Mouse (Mus musculus) urinary bladder, postnatal 14 days (tissue): Measurements from ENCODE around the gene Sacm1l.

Experiments
- DNase-seq: peaks from one replicate; pipeline ENCODE4 v3.0.0; 2021; ENCODE audit warnings: low spot score

The Sacm1l gene

DNA sequence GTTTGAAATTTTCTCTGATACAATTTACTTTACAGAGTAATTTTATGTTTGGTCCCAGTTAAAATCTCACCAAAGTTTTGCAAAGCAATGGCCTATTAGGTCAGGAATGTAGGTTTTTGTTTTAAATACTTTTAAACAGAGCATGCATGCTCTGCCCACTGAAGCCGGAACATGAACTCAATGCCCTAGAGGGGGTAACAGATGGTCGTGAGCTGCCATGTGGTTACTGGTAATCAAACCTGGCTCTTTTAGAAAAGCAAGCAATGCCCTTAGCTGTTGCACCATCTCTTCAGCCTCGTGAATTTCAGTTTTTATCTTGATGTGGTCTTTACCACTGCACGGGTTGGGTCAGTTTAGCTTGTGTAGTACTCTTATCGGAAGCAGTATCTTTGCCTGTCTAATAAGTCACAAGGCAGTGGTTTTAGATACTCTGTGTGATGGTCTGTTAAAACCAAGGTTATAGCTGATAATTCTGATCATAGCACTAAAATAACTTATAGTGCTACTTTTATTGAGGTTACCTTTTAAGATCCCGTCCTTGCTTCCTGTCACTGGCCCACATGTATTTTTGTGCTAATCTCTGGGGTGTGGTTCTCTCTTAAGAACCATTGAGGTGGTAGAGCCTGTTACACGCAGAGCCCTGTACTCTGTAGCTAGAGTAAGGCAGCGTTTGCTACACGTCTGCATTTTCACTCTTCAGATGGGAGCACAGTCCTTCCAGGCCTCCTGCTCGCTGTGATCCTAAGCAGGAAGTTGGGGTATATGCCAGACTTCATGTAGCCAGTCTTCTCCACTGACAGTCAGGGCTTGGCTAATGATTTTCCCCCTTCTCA lies 48.0 kb downstream of the Sacm1l start:
- no peak for DNase-seq

DNA sequence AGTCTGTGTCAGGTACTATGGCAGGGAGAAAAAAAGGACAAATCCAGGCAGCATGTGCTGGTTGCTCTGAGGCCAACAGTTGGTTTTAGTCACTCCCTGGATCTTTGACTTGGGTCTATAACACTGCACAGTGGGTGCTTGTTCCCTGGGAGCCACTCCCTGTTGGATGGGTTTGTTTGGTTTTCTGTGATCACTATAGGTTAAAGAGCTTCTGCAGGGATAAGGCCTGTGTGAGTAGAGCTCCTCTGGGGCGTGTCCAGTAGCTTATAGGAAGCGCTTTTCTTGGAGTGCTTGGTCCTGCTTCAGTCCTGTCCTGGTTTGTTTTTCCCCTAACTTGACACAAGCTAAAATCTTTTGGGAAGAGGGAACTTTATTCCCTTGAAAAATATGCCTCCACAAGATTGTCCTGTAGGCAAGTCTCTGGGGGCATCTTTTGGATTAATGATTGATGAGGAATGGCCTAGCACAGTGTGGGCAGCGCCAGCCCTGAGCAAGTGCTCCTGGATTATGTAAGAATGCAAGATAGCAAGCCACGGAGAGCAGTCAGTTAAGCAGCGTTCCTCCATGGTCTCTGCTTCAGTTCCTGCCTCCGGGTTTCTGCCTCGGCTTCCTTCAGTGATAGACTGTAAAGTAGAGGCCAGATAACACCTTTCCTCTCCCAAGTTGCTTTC lies 59.8 kb downstream of the Sacm1l start:
- no peak for DNase-seq

GRCm38 (mm10) chr9:123595194-123595593 lies 65.6 kb downstream of the Sacm1l start:
- no peak for DNase-seq

DNA sequence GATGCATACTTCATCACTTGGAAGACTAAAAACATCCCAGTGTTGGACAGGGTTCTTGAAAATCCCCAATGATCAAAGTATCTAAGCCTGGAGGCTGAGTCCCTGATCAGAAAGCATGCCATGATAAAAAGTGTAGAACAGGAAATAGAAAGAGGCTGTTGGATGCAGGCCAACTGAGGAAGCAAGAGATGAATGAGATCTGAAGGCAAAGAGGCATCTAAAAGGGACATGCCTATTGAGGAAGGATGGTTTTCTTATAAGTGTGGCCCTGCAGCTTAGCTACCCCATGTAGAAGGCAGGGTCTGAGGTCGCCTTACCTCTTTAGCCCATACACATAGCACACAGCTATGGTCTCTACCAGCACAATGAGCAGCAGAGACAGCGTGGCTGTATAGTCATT lies 67.4 kb downstream of the Sacm1l start:
- DNase-seq: no peak

DNA sequence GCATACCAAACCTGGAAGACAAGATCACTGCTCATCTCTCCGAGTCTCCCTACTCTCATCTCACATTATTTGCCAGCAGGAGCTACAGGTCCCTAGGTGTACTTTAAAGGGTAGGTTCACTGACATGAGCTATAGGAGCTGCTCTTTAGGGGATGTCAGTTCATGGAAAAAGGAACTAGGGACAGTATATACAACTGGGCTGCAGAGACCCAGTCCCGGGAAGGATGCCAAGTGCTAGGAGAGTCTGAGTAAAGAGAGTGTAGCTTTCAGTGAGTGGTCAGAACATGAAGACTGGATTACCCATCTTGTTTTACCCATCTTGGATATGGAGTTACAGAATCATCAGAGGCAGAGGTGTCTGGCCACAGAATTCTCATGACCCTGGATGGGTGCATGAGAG lies 67.8 kb downstream of the Sacm1l start:
- no peak for DNase-seq

DNA sequence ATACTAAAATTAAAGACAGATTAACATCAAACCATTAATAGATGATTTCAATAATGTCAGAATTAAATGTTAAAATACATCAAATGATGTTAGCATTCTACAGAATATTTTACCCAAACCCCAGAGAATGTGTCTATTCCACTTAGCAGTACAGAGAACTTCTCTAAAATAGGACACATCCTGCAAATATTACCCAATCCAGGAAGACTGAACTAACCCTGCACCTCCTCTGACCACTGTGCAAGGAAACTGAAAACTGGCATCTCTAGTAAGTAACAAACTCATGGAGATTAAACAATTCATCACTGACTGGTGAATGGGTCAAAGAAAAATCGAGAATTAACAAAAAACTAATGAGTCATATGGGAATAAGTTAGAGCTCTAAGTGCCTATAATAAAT lies 72.0 kb downstream of the Sacm1l start:
- DNase-seq: no peak

DNA sequence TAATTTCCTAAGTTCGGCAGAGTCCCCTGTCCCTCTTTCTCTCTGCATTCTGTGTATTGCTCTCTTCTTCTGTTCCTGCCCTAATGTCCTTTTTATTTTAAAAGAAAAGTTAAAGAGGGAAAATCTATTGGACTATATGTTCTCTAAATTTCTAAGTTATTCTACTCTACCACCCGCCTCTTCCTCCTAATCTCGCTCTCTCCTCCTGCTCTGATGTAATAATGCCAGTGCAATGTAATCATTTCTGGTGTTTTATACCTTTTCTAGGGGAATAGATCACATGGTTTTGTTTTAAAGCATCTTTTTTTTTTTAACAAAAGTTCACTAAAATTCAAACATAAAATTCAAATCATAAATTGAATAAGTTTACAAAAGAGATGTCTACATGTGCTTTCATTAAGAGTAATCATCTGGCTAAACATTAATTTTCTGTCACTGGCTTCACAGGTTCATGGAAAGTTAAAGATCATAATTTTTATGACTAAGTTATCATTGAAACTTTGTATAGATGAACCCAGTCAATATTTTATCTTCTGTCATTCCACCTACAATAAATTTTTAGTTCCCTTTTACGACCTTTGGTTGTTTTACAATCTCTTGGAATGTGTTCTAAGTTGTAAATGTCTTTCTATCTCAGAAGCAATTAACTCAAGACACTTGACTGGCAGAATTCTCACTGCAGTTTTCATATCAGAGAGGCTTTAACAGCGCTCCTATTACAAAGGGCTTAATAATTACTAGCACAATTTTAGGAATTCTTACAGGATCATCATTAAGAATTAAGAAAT lies 90.9 kb downstream of the Sacm1l start:
- no peak for DNase-seq

DNA sequence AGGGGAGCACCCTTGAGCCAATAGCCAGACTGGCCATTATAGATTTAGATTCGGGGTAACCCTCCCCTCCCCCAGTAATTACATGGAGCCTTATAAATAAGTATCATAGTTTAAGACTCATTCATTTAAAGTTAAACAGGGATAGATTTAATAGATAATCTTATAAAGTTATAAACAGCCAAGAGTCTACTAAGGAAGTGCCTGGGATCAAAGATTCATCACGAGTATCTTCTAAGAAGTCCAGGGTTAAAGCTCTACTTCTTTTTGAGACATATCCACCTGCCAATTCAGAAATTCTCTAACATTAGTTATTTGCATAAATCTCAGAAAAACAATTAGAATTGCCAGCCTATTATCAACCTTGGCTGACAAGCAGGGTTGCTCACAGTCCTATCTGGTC lies 95.2 kb downstream of the Sacm1l start:
- no peak for DNase-seq

DNA sequence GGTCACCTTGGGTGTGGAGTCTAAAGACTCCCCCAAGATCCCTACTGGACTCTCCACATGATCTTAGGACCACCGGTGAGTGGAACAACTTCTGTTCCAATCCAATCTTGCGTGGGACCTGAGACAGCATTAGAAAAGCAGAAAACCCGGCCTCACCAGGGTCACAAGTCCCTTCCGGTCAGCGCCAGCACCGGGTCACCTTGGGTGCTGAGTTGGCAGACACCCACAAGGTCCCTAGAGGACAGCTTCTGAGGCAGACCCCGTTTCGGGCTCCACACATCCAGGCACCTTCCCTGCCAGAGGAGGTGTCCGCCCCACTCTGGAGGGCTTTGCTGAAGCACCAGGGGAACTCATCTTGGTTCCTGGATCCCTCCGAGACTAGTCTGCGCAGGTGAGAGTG lies 96.3 kb downstream of the Sacm1l start:
- DNase-seq: no peak

DNA sequence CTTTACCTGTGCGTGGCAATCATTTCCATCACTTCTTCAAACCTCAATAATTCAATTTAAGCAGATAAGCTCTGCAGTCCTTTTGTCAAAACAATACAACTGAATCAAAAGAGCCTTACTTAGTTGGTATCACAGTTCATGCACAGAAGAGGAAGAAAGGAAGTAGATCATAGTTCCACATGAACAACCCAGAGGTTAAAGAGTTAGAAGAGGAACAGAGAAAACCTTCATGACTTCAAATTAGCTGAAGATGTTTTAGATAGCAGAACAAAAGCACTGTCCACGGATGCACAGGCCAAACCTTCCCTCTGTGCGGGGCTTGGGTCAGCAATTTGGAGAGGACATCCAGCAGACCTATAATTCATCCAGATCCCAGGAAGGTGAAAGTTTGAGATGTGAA lies 102.1 kb downstream of the Sacm1l start:
- no peak for DNase-seq

DNA sequence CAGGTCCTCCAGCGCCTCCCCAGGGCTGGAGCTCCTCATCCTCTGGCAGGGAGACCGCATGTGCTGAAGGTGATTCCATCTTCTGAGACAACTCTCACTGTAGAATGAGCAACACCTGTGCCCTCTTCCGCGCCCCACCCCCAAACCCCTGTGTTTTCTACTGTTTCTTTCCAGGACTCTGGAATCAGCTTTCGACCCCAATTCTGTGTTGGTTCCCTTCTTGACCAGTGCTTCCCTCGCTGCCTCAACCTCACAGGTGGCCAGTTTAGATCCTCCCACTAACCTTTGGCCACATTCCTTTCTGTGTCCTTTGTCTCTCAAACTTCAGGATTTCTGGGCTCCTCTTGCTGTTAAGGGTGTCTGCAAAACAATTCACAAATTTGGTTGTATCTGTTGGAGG lies 102.7 kb downstream of the Sacm1l start, which contains the start of gene Slc6a20b:
Gene Slc6a20b, minus strand, starts transcription at position 285 of the 400 bp plus-strand sequence.
- no peak for DNase-seq

DNA sequence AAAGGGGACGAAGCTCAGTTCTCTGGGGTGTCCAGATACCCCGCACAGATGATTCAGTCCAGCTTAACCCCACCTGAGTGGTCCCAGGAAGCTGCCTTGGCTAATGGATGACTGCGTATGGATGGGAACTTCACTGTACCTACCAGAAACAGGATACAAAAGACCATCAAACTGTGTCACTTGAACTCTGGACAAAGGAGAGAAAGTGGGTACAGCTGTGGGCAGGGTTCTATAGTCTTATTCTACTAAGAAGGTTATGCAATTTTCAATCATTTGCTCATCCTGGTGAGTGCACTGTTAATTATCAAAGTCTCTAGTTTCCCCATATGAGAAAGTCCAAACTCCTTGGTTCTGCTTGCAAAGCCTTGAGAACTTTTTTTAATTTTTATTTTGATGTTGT lies 103.4 kb downstream of the Sacm1l start:
- no peak for DNase-seq

DNA sequence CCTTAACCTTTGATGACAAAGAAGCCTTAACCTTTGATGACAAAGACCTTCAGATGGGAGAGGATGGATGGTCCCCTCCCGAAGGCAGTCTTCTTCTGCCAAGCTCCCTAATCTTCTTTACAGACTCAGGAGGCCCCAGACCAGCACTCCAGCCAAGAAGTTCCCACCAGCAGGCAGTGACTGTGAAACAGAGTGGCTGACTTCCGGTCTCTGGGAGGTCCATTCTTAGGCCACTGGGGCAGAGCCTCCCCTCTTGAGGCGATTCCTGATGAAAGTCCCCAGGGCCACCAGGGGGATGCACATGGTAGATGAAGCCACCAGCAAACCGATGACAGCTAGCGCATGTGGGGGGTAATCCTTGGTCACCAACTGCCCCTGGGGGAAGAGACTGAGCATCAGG lies 107.2 kb downstream of the Sacm1l start:
- DNase-seq: no peak

GRCm38 (mm10) chr9:123638231-123638630 lies 108.7 kb downstream of the Sacm1l start:
- no peak for DNase-seq

- DNase-seq: peak; percentile 20
These were observed 109.1 kb downstream of the Sacm1l start for GRCm38 (mm10) chr9:123638668-123639089.

- DNase-seq: no peak
These were observed 110.5 kb downstream of the Sacm1l start for GRCm38 (mm10) chr9:123640106-123640505.
